Mouse (Mus musculus) neural tube, embryonic 11.5 days (tissue): ENCODE data around the gene Pdlim4. TPM values are rescaled to one million over a fixed set of nuclear protein-coding genes. Genes with fewer than 3 reads are reported as not detected.

Experiments
- ATAC-seq: fragments of 200-750 bp; cut with Nextera tagmentation; 2 replicates; pipeline ENCODE4 v1.8.0; 2017; ENCODE audit warnings: moderate number of reproducible peaks, mild to moderate bottlenecking, moderate TSS enrichment, moderate library complexity; ENCODE audit not compliant: insufficient read depth, low FRiP score, low TSS enrichment
- DNase-seq: peaks from one replicate; pipeline ENCODE4 v3.0.0-alpha.2; 2015; ENCODE audit warnings: low spot score
- H3K27ac ChIP-seq: fragments of 300-500 bp; sonication (generic); 2 replicates; pipeline ENCODE4 v1.5.1; 2014; ENCODE audit warnings: low read depth, mild to moderate bottlenecking, low read length
- H3K27me3 ChIP-seq: fragments of 300-500 bp; sonication (generic); 2 replicates; pipeline ENCODE4 v1.6.1; 2014; ENCODE audit warnings: mild to moderate bottlenecking, low read length, mixed read lengths; ENCODE audit not compliant: control insufficient read depth, insufficient read depth
- H3K36me3 ChIP-seq: fragments of 300-500 bp; sonication (generic); 2 replicates; pipeline ENCODE4 v1.6.1; 2014; ENCODE audit warnings: mild to moderate bottlenecking, low read length, moderate library complexity, mixed read lengths; ENCODE audit not compliant: control insufficient read depth, insufficient read depth
- H3K4me1 ChIP-seq: fragments of 300-500 bp; sonication (generic); 2 replicates; pipeline ENCODE4 v1.6.1; 2014; ENCODE audit warnings: low read length, mixed read lengths; ENCODE audit not compliant: control insufficient read depth, insufficient read depth
- H3K4me2 ChIP-seq: fragments of 300-500 bp; sonication (generic); 2 replicates; pipeline ENCODE4 v1.6.1; 2014; ENCODE audit warnings: low read depth, mild to moderate bottlenecking, moderate library complexity
- H3K4me3 ChIP-seq: fragments of 300-500 bp; sonication (generic); 2 replicates; pipeline ENCODE4 v1.5.1; 2014; ENCODE audit warnings: low read depth, low read length
- H3K9ac ChIP-seq: fragments of 300-500 bp; sonication (generic); 2 replicates; pipeline ENCODE4 v1.6.1; 2014; ENCODE audit warnings: mild to moderate bottlenecking, low read length
- H3K9me3 ChIP-seq: fragments of 300-500 bp; sonication (generic); 2 replicates; pipeline ENCODE4 v1.6.1; 2016; ENCODE audit warnings: low read length; ENCODE audit not compliant: control insufficient read depth
- WGBS: fragments of 180-500 bp; shearing (Covaris S2); extraction: QIAGEN DNeasy Blood & Tissue Kit; methylation state at CpG from one replicate; pipeline ENCODE4 v1.1.7; 2014; 5-methylcytosine and 5-hydroxymethylcytosine counted together
- polyA plus RNA-seq: library from polyadenylated mRNA; unstranded; fragments of >200 nt; fragmentation: Nextera tagmentation; extraction: Ambion mirVana; gene quantifications from 2 replicates; pipeline ENCODE4 v1.2.1, GENCODE M21; 2014

The Pdlim4 gene
- polyA plus RNA-seq, 1 experiment from 2014 or later = 59.7 TPM

- peaks cover 28% of the 10 kb centered on the region; the same call in 1 of the 2 replicates for H3K4me1 ChIP-seq
- 84% methylated on average over 12 of the region's 12 CpGs for WGBS
- no peak overlapping the region for H3K27ac ChIP-seq
Observed at GRCm38 (mm10) chr11:54062086-54062752, 6.6 kb downstream of the Pdlim4 start.

DNA sequence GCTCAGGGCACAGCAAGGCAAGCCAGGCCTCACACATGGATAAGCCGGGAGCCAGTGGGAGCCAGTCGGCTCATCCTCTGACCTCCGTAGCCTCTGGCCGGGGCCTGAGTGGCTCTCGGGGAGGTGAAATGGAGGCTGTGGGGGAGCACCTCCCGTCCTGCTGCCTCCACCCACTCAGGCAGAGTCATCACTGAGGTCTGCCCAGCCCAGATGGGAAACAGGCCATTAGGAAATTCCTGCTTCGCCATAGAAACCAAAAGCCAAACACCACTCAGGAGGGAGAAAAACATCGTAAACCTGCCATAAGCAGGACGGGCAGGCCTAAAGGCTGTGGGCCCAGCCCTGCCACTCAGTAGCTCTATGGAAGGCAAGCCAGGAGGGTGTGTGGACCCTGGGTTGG lies 8.5 kb downstream of the Pdlim4 start:
- ATAC-seq (no peak), DNase-seq (no peak)
- peak overlapping the region; percentile 6 for H3K9ac ChIP-seq
- H3K36me3 ChIP-seq = no peaks in the 10 kb centered on the region; the same call in 1 of the 2 replicates
- no peak overlapping the region for H3K4me3 ChIP-seq
- 0 out of 2 replicates have a peak overlapping the region, but pooled peaks have one; percentile 54 for H3K27ac ChIP-seq
- H3K27me3 ChIP-seq = no peaks in the 10 kb centered on the region
- WGBS = 21% methylated on average over 9 of the region's 9 CpGs
- H3K4me2 ChIP-seq = no peak overlapping the region
- H3K9me3 ChIP-seq = no peaks in the 10 kb centered on the region
- H3K4me1 ChIP-seq = peaks cover 27% of the 10 kb centered on the region; the same call in 1 of the 2 replicates

More at GRCm38 (mm10) chr11:54062086-54062752, 6.6 kb downstream of the Pdlim4 start:
- H3K4me2 ChIP-seq = no peak overlapping the region
- H3K9ac ChIP-seq = no peak overlapping the region
- no peak overlapping the region for H3K4me3 ChIP-seq
- H3K27me3 ChIP-seq = no peaks in the 10 kb centered on the region
- no peak for ATAC-seq
- H3K36me3 ChIP-seq = no peaks in the 10 kb centered on the region; the same call in 1 of the 2 replicates
- no peaks in the 10 kb centered on the region for H3K9me3 ChIP-seq
- DNase-seq = no peak

DNA sequence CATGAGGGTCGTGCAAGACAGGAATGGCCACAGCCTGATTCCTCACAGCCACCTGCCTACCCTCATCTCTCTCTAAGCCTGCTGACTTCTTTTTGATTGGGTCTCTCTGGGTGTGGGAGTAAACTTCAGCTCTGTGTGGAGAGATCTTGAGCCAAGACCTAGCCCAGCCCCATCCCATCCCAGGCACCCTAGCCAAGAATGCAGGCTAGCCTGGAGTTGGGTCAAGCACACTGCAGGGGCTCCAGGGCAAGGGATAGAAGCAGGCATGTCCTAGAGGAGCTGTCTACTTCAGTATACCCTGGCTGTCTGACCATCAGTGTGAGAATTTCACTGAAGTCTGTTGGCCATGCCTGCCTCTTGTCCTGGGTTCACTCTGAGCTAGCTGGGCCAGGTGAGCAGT lies 9.3 kb downstream of the Pdlim4 start:
- Histone ChIP-seq H3K4me1 (peaks cover 27% of the 10 kb centered on the region; the same call in 1 of the 2 replicates), H3K36me3 (no peaks in the 10 kb centered on the region; the same call in 1 of the 2 replicates), H3K27me3 (no peaks in the 10 kb centered on the region), H3K27ac (no peak overlapping the region), H3K9me3 (no peaks in the 10 kb centered on the region), H3K4me2 (no peak overlapping the region), H3K4me3 (no peak overlapping the region), H3K9ac (no peak overlapping the region)
- ATAC-seq (no peak), DNase-seq (no peak)
- 67% methylated on average over 1 of the region's 1 CpGs for WGBS

- H3K4me1 ChIP-seq = peaks cover 27% of the 10 kb centered on the region; the same call in 1 of the 2 replicates
- no peaks in the 10 kb centered on the region for H3K27me3 ChIP-seq
- H3K9me3 ChIP-seq = no peaks in the 10 kb centered on the region
- H3K36me3 ChIP-seq = no peaks in the 10 kb centered on the region; the same call in 1 of the 2 replicates
- 17% methylated on average over 6 of the region's 6 CpGs for WGBS
- H3K27ac ChIP-seq = peak overlapping the region; percentile 68; the same call in 1 of the 2 replicates
- ATAC-seq (no peak), DNase-seq (peak; percentile 39)
- H3K4me3 ChIP-seq = no peak overlapping the region
- peak overlapping the region; percentile 32 for H3K9ac ChIP-seq
- H3K4me2 ChIP-seq = no peak overlapping the region
Observed at GRCm38 (mm10) chr11:54058643-54059042, 10.2 kb downstream of the Pdlim4 start.

DNA sequence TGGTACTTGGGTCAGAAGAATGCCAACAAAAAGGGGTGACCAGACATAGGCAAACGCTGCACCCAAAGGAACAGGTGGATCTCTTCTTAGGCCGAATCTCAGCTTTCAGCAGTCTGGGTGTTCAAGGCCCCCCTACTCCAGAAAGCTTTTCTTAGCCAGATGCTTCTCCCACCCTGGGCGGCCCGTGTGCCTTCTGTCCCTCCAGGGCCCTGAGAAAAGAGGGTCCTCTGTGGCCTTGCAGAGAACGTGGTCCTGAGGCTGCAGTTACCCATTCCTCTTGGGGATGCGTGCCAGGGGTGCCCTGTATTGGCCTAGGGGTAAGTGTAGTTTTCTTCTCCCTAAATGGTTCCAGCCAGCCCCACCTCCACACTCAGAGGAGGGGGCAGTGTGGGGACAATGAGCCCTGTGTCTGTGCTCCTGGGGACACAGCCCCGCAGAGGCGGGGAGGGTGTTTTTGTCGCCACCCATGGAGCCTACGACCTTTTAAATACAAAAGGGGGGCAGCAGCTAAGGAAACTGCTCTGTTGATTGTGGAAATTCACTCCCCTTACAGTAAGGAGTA lies 10.7 kb downstream of the Pdlim4 start:
- peak; percentile 41 for DNase-seq
- Histone ChIP-seq H3K9ac (peak overlapping the region; percentile 32), H3K27ac (peak overlapping the region; percentile 68), H3K36me3 (no peaks in the 10 kb centered on the region; the same call in 1 of the 2 replicates), H3K9me3 (no peaks in the 10 kb centered on the region), H3K4me3 (no peak overlapping the region), H3K27me3 (no peaks in the 10 kb centered on the region), H3K4me1 (peaks cover 27% of the 10 kb centered on the region; the same call in 1 of the 2 replicates), H3K4me2 (0 out of 2 replicates have a peak overlapping the region, but pooled peaks have one; percentile 3)
- 26% methylated on average over 10 of the region's 10 CpGs for WGBS
- ATAC-seq = peak; percentile 69

DNA sequence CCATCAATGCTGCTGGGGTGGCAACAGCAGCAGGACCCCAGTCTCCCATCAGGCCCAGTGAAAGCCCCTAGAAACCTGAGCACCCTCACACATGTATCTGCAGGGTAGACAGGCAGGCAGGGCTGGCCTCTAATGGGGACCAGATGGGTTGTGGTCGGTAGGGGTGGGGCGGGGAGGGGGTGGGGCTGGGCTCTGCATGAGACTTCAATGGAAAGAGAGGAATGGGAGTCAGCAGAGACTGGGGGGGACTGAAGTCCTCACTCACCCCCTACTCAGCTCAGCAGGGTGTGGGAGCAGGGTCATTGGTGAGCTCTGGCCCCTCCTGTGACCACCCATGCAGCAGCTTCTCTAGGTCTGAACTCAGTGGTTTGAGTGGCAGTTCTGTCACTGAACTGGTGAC lies 11.4 kb downstream of the Pdlim4 start:
- ATAC-seq (no peak), DNase-seq (peak; percentile 54)
- H3K4me3 ChIP-seq = no peak overlapping the region
- 20% methylated on average over 2 of the region's 2 CpGs for WGBS
- no peaks in the 10 kb centered on the region for H3K9me3 ChIP-seq
- H3K27me3 ChIP-seq = no peaks in the 10 kb centered on the region
- H3K9ac ChIP-seq = no peak overlapping the region
- H3K27ac ChIP-seq = peak overlapping the region; percentile 68
- H3K4me2 ChIP-seq = no peak overlapping the region
- no peaks in the 10 kb centered on the region; the same call in 1 of the 2 replicates for H3K36me3 ChIP-seq
- peaks cover 27% of the 10 kb centered on the region; the same call in 1 of the 2 replicates for H3K4me1 ChIP-seq

GRCm38 (mm10) chr11:54056132-54056531 lies 12.7 kb downstream of the Pdlim4 start:
- WGBS = 26% methylated on average over 8 of the region's 8 CpGs
- Histone ChIP-seq H3K36me3 (no peaks in the 10 kb centered on the region; the same call in 1 of the 2 replicates), H3K27ac (no peak overlapping the region), H3K27me3 (no peaks in the 10 kb centered on the region), H3K9ac (no peak overlapping the region), H3K9me3 (no peaks in the 10 kb centered on the region), H3K4me2 (no peak overlapping the region), H3K4me1 (peaks cover 27% of the 10 kb centered on the region; the same call in 1 of the 2 replicates), H3K4me3 (no peak overlapping the region)
- DNase-seq = no peak
- no peak for ATAC-seq

DNA sequence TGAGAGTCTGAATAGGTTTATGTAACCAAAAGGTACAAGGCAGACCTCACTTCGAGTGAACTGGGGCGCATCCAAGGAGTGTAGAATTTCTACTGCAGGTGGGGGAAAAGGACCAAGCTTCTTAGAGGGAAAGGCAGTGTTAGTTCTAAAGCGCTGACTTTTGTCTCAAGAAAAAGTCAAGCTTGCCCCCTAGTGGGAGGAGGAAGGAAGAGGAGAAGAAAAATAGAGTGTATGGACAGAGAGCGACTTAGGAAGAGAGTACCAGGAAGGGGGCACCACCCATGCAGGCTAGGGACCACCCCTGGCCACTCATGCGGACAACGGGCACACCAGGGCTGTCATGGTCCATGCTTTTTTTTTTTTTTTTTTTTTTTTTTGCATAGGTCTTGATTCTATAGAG lies 14.6 kb downstream of the Pdlim4 start:
- H3K27ac ChIP-seq = no peak overlapping the region
- H3K27me3 ChIP-seq = no peaks in the 10 kb centered on the region
- WGBS = 36% methylated on average over 6 of the region's 6 CpGs
- DNase-seq = peak; percentile 36
- no peaks in the 10 kb centered on the region; the same call in 1 of the 2 replicates for H3K36me3 ChIP-seq
- H3K4me2 ChIP-seq = no peak overlapping the region
- ATAC-seq = no peak
- no peaks in the 10 kb centered on the region for H3K9me3 ChIP-seq
- H3K9ac ChIP-seq = no peak overlapping the region
- no peak overlapping the region for H3K4me3 ChIP-seq
- peaks cover 20% of the 10 kb centered on the region; the same call in 1 of the 2 replicates for H3K4me1 ChIP-seq
